Mouse (Mus musculus): Measurements from ENCODE around the gene Ctbs.
"Not testable (repeated sequence)": the region's sequence is repeated elsewhere in the genome, so short reads cannot be mapped to it uniquely, and the experiment has no call there.

Ctbs gene

GRCm38 (mm10) chr3:146433063-146433462, 16.5 kb upstream of the Ctbs start:
- not testable (repeated sequence) for DNase-seq (ENCODE audit: low spot score in 2 of 2)

- no peak for DNase-seq (ENCODE audit: low spot score in 2 of 2)
Measured at GRCm38 (mm10) chr3:146433681-146434350, 15.8 kb upstream of the Ctbs start.

DNA sequence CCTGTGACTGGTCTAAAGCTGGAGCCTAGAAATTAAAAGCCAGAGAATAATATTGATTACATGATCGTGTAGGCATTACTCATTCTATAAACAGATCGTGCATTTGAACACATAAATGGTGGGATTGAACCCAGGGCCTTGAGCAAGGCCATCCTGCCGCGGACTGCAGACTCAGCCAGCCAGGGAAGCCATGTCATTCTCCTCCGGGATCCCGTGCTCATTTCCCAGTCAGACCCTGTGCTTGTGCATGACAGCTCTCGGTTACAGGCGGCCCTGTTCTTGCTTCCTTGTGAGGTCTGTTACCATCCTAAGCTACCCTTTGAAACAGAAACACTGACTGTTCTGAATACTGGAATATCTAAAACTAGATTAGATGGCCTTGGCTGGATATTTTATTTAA, 14.9 kb upstream of the Ctbs start:
- no peak for DNase-seq (ENCODE audit: low spot score in 2 of 2)

GRCm38 (mm10) chr3:146435533-146435932, 14.1 kb upstream of the Ctbs start:
- no peak for DNase-seq (ENCODE audit: low spot score in 2 of 2)

DNA sequence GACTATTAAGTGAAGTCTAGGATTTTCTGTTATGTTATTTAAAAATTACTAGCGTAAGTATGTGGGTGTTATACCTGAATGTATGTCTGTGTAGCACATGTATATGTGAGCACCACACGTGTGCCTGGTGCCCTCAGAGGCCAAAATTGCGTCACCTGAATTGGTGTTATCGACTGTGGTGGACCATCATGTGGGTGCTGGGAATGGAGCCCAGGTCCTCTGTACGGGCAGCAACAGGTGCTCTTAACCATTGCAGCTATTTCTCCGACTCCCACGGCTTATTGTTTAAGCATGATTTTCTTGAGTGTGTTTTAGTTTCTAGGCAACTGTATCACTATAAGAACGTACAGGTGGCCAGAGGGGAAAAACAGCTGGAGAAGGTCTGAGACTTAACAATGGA, 13.5 kb upstream of the Ctbs start:
- no peak for DNase-seq (ENCODE audit: low spot score in 2 of 2)

DNA sequence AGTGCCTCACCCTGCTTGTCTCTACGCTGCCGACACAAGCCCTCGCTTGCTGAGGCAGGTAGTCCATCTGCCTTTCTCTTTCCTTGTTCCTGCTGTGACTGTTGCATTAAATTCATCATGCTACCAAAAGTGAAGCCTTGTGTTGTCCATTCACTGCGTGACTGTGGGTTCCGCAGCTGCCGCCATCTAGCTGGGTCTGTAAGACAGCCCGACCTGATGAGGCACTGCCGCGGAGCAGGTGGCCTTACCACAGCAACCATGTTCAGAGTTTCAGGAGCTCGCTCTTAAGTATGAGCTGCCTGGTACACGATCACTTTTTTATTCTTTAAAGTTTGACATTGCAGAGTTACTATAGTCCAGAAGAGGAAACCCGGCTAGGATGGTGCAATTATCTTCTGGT, 9.6 kb upstream of the Ctbs start:
- DNase-seq (ENCODE audit: low spot score in 2 of 2) = no peak

DNA sequence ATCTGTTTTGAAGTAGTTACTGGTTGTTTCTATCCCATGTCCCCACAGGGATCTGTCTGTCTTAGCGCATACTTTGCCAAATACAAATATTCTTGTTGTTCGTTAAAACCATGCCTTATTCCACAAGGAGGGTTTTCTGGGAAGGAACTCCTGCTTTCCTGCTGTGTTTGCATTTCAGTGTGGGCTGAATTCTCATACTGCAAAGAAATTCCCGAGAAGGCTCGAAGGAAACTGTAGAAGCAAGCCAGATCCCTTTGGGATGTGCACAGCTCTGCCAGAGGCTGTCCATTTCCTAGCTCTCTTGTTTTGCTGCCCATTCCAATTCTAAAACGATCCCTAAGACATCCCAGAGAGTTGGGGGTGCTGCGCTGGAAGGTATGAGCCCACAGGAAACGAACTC, 9.2 kb upstream of the Ctbs start:
- no peak for DNase-seq (ENCODE audit: low spot score in 2 of 2)

GRCm38 (mm10) chr3:146442484-146442883, 7.1 kb upstream of the Ctbs start:
- no peak for DNase-seq (ENCODE audit: low spot score in 2 of 2)

DNA sequence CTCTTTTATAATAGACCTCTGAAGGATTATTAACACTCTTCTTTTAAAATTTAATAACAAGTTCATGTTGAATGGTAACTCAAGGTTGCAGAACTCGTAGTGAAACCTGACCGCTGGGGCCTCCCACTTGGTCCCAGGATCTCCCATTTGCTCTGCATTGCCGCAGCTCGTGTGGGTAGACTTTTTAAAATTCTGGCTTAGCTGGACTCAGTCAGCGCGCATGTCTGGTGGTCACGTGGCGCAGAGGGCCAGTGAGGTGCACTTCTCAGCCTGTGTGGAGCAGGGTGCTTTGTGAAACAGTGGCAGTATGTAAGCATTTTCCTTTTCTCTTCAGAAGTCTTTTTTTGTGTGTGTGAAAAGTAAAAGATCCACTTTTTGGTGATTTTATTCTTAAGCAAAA, 6.7 kb upstream of the Ctbs start:
- DNase-seq (ENCODE audit: low spot score in 2 of 2) = no peak

GRCm38 (mm10) chr3:146443380-146443779, 6.2 kb upstream of the Ctbs start:
- no peak for DNase-seq (ENCODE audit: low spot score in 2 of 2)

DNA sequence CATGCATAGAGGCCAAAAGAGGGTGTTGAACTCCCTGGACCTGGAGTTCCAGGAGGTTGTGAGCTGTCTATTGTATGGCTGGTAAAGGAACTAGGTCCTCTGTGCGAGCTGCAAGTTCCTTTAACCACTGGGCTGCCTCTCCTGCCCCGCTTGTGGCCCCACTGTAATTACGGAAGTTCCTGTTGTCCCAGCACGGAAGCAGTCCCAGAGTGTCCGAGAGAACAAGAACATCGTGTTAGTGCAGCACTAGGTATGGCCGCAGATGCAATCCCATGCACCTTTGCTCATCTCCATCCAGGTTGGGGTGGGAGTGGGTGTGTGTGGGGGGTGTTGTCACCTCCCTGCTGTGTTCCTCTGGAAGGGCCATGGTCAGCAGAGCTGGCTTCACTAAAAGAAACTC, 4.7 kb upstream of the Ctbs start:
- no peak for DNase-seq (ENCODE audit: low spot score in 2 of 2)

GRCm38 (mm10) chr3:146447156-146447555, 2.4 kb upstream of the Ctbs start:
- no peak for DNase-seq (ENCODE audit: low spot score in 2 of 2)

DNA sequence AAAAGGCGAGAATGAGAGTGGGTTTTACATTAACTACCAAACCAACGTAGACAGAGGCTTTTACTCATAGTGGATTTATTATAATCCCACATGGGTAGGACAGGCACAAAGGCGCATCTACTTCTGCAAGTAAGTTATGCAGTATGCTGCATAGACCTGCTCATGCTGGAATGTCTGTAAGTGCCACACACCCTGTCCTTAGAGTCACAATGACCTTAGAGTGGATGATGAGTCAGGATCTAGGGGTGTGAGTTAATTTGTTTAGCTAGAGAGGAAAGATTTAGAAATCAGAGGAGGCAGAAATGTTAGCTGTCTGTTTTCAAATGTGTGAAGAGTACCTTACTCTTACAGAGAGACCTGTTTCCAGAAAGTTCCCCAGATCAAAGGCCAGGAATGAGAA, 2.0 kb upstream of the Ctbs start:
- DNase-seq (ENCODE audit: low spot score in 2 of 2) = no peak

- no peak for DNase-seq (ENCODE audit: low spot score in 2 of 2)
Measured at GRCm38 (mm10) chr3:146448372-146448771, 1.2 kb upstream of the Ctbs start.

- no peak for DNase-seq (ENCODE audit: low spot score in 2 of 2)
Measured at GRCm38 (mm10) chr3:146448969-146449368, 626 bp upstream of the Ctbs start.

DNA sequence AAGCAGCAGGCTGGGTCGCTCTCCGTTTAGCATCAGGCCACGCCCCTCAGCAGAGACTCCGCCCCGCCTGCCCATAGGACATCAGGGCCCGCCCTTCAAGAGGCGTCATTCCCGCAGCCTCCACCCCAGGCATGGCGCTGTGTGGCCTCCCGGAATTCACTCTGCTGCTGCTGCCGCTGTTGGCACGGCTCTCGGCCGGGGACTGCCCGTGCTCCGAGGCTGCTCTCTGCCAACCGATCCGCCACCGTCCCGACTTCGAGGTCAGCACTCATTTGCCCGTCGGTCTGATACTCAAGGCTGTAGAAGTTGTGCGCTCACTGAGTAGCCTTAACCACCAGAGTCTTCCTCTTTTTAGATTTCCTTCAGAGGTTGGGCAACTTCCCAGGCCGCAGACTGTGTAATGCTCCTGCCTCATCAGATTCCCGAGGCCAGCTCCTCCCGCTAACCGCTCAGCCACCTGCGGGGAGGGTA, 811 bp downstream of the Ctbs start:
- peak; percentile 76 to 86 for DNase-seq (ENCODE audit: low spot score in 2 of 2)

GRCm38 (mm10) chr3:146451375-146451774, 1.8 kb downstream of the Ctbs start:
- DNase-seq (ENCODE audit: low spot score in 2 of 2) = no peak

DNA sequence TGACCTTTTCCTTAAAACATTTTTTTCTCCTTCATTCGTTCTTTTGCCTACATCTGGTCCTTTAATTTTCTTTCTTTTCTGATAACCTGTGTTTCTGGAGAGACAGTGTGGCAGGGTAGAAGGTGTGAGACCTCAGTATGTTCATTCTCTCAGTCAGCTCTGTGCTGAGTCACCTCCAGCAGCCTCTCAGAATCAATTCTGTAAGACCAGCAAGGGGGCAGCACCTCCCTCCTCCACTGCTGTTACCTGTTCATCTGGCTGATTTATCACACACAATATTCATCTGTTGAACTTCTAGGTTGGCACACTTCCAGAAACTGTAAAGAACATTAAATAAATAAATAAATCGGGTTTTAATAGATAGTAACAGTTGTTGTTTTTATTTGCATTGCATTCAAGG, 13.3 kb downstream of the Ctbs start:
- no peak for DNase-seq (ENCODE audit: low spot score in 2 of 2)

- DNase-seq (ENCODE audit: low spot score in 2 of 2) = no peak
Measured at GRCm38 (mm10) chr3:146469226-146469625, 19.6 kb downstream of the Ctbs start.

GRCm38 (mm10) chr3:146472657-146473056, 23.1 kb downstream of the Ctbs start:
- DNase-seq (ENCODE audit: low spot score in 2 of 2) = no peak

- DNase-seq (ENCODE audit: low spot score in 2 of 2) = no peak
Measured at GRCm38 (mm10) chr3:146473741-146474140, 24.1 kb downstream of the Ctbs start.

- no peak for DNase-seq (ENCODE audit: low spot score in 2 of 2)
Measured at GRCm38 (mm10) chr3:146474428-146474827, 24.8 kb downstream of the Ctbs start.

DNA sequence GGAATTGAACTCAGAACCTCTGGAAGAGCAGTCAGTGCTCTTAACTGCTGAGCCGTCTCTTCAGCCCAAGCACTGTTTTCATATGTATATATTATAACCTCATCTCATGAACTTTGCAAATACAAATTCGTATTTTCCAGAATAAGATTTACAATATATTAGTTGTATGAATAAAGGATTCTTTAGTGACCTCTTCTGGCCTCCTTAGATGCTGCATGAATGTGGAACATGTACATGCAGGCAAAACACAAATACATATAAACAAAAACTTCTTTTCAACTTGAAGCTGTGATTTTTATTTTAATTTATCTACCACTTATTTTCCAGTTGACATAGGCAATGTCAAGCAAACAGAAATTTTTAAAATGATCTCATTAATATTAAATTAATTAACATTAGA, 32.4 kb downstream of the Ctbs start:
- DNase-seq (ENCODE audit: low spot score in 2 of 2) = no peak

- DNase-seq (ENCODE audit: low spot score in 2 of 2) = no peak
Measured at GRCm38 (mm10) chr3:146486464-146486863, 36.9 kb downstream of the Ctbs start.
